Mouse (Mus musculus) lung, adult 2 months (tissue): ENCODE measurements around the gene 6030408B16Rik.

Experiments used
- CTCF ChIP-seq: fragments of 200-500 bp; IDR thresholded peaks from 2 replicates; pipeline ENCODE4 v1.5.1; 2011; ENCODE audit warnings: mild to moderate bottlenecking, low read length, control low read depth; ENCODE audit not compliant: insufficient read depth
- POLR2A ChIP-seq: fragments of 200-500 bp; IDR thresholded peaks from 2 replicates; pipeline ENCODE4 v1.6.1; 2011; ENCODE audit warnings: low read depth, mild to moderate bottlenecking, control low read depth, low read length, borderline replicate concordance; ENCODE audit errors: extremely low read depth

DNA sequence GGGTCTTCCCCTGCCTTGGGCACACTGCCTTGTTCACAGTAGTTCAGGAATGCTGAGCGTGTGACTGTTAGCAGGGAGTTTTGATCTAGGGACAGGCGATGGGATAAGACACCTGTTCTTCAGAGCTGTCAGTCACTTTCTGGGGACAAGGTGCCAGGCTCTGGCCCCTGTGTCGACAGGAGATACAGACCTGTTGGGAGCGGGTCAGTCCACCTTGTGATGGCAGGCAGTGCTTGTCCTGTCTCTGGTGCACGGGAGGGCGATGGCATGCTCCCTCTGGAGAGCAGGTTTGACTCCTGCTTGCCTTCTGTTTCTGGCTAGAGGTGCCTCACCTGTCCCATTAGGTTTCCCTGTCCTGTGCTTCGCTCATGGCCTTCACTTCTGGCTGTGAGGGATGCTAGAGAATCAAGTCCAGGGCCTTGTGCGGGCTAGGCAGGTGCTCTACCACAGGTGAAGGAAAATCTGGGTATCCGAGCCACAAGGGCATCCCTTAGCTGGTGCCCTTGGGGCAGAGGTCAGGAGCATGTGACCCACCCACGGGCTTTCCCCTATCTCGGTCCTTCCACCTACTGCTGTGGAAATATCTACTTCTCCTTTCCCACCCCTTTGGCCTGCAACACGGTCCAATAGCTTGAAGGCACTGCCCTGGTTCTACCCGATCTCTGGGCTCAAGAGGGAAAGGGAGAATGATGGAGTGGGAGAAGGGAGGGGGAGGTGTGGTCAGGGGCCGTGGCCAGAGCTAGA lies 36.4 kb upstream of the 6030408B16Rik start:
- TF ChIP-seq POLR2A (no peak), CTCF (no peak)
